Mouse (Mus musculus) intestine, postnatal 0 days (tissue): ENCODE results near the gene Wdr78. TPM values are rescaled to one million over a fixed set of nuclear protein-coding genes. Genes with fewer than 3 reads are reported as not detected.

Experiments used
- ATAC-seq: fragments of 200-750 bp; cut with Nextera tagmentation; 2 replicates; pipeline ENCODE4 v1.8.0; 2017; ENCODE audit warnings: mild to moderate bottlenecking, moderate TSS enrichment, moderate library complexity
- H3K27ac ChIP-seq: fragments of 300-500 bp; sonication (generic); 2 replicates; pipeline ENCODE4 v1.5.1; 2014; ENCODE audit warnings: mild to moderate bottlenecking, low read depth, low read length, moderate library complexity
- H3K27me3 ChIP-seq: fragments of 300-500 bp; sonication (generic); replicated peaks from 2 replicates; pipeline ENCODE4 v1.6.1; 2014; ENCODE audit warnings: low read length, mixed read lengths; ENCODE audit not compliant: control insufficient read depth, insufficient read depth
- H3K36me3 ChIP-seq: fragments of 300-500 bp; sonication (generic); 2 replicates; pipeline ENCODE4 v1.6.1; 2014; ENCODE audit warnings: mild to moderate bottlenecking, moderate library complexity; ENCODE audit not compliant: control insufficient read depth, insufficient read depth
- H3K4me1 ChIP-seq: fragments of 300-500 bp; sonication (generic); replicated peaks from 2 replicates; pipeline ENCODE4 v1.6.1; 2014; ENCODE audit warnings: antibody characterized with exemption, low read length, mixed read lengths; ENCODE audit not compliant: control insufficient read depth, insufficient read depth
- H3K4me2 ChIP-seq: fragments of 300-500 bp; sonication (generic); replicated peaks from 2 replicates; pipeline ENCODE4 v1.6.1; 2014; ENCODE audit warnings: low read depth, mild to moderate bottlenecking, moderate library complexity
- H3K4me3 ChIP-seq: fragments of 300-500 bp; sonication (generic); 2 replicates; pipeline ENCODE4 v1.5.1; 2014; ENCODE audit warnings: low read depth, low read length
- H3K9ac ChIP-seq: fragments of 300-500 bp; sonication (generic); 2 replicates; pipeline ENCODE4 v1.6.1; 2014; ENCODE audit warnings: mild to moderate bottlenecking, low read depth, low read length
- H3K9me3 ChIP-seq: fragments of 300-500 bp; sonication (generic); 2 replicates; pipeline ENCODE4 v1.6.1; 2016; ENCODE audit warnings: mixed run types; ENCODE audit not compliant: control insufficient read depth
- CTCF ChIP-seq: sonication (generic); IDR thresholded peaks from 2 replicates; pipeline ENCODE4 v1.5.1; 2016; ENCODE audit warnings: low read depth, mild to moderate bottlenecking, control low read depth, antibody characterized with exemption, moderate library complexity
- WGBS: fragments of 180-500 bp; shearing (Covaris S2); extraction: QIAGEN DNeasy Blood & Tissue Kit; methylation state at CpG from one replicate; pipeline ENCODE4 v1.1.7; 2014; 5-methylcytosine and 5-hydroxymethylcytosine counted together
- polyA plus RNA-seq: library from polyadenylated mRNA; unstranded; fragments of >200 nt; fragmentation: Nextera tagmentation; extraction: Ambion mirVana; gene quantifications from 2 replicates; pipeline ENCODE4 v1.2.1, GENCODE M21; 2015

Wdr78 gene
- polyA plus RNA-seq, 1 experiment from 2014 or later = 0.37 TPM

DNA sequence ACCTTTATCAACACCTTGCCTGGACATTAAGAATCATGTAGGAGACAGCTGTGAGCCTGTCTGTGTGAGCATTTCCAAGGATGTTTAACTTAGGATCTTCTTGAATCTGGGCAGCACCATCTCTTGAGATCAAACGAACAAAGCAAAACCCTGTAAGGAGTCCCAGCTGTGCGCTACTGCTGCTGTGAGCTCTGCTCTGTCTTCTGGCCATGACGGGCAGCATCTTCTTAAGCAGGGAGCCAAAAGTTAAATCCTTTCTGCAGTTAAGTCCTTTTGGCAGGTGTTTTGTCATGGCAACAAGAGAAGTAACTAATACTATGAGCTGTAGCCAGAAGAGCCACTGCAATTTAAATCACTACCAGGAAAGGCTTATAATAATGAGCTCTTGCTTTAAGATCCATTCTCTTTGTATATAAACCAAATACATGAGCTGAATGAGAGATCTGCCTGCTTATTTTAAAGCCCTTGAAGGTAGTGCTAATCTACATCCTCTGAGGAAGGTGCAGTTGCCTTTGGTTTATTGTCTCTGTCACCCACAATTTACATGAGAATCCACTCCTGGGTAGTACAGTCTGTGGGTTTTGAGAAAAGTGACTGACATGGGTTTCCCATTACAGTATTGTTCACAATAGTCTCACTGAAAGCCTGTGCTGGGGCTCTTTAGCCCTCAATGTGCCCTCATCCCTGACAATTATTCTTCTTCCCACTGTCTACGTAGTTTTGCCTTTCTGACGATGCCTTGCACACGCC, 46.3 kb downstream of the Wdr78 start:
- Histone ChIP-seq H3K9ac (no peak overlapping the region), H3K4me2 (no peak overlapping the region), H3K4me1 (no peaks in the 10 kb centered on the region), H3K27me3 (no peaks in the 10 kb centered on the region), H3K9me3 (no peaks in the 10 kb centered on the region), H3K27ac (no peak overlapping the region), H3K36me3 (no peaks in the 10 kb centered on the region), H3K4me3 (no peak overlapping the region)
- ATAC-seq = no peak
- TF ChIP-seq CTCF = no peak
- WGBS = 72% methylated on average over 6 of the region's 6 CpGs

DNA sequence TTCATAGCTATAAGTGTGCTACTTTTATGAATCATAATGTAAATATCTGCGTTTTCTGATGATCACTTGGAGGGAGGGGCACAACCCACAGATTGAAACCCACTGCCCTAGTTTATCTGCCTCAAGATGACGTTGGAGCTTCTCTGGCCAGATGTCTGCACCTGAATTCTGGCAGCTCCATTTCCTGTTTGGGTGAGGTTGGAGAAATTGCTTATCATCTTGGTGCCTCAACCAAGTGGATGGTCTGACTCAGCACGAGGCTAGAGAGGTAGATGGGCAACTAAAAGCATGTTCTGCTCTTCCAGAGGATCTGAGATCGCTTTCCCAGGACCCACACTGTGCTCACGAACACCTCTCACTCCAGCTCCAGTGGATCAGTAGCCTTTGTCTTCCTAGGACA, 49.4 kb downstream of the Wdr78 start:
- 53% methylated on average over 5 of the region's 5 CpGs for WGBS
- Histone ChIP-seq H3K4me1 (no peaks in the 10 kb centered on the region), H3K36me3 (no peaks in the 10 kb centered on the region), H3K4me3 (no peak overlapping the region), H3K27me3 (no peaks in the 10 kb centered on the region), H3K9me3 (no peaks in the 10 kb centered on the region), H3K4me2 (no peak overlapping the region), H3K27ac (no peak overlapping the region), H3K9ac (no peak overlapping the region)
- no peak for TF ChIP-seq CTCF
- no peak for ATAC-seq

DNA sequence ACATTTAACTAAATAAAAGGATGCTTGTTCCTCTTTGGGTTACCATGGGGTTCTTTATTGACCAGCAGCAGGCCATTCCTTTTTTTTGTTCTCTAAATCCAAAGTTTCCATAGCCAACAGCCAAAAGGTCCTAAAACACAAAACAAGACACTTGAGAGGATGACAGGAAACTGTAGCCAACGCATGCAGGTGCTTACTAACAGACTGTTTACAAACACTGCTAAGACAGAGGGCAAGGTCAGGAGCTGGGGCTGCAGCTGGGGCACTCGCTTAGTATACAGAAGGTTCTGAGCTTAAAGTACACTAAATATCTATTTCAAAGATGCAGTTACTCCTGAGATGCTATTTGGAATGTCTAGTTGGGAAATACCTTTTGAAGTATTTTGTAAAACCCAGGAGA, 49.9 kb downstream of the Wdr78 start:
- no peaks in the 10 kb centered on the region for H3K9me3 ChIP-seq
- no peak for TF ChIP-seq CTCF
- no peak overlapping the region for H3K9ac ChIP-seq
- no peak overlapping the region for H3K4me2 ChIP-seq
- no peaks in the 10 kb centered on the region for H3K36me3 ChIP-seq
- WGBS = 68% methylated on average over 2 of the region's 2 CpGs
- no peak overlapping the region for H3K27ac ChIP-seq
- no peaks in the 10 kb centered on the region for H3K27me3 ChIP-seq
- H3K4me1 ChIP-seq = no peaks in the 10 kb centered on the region
- H3K4me3 ChIP-seq = no peak overlapping the region
- ATAC-seq = no peak

DNA sequence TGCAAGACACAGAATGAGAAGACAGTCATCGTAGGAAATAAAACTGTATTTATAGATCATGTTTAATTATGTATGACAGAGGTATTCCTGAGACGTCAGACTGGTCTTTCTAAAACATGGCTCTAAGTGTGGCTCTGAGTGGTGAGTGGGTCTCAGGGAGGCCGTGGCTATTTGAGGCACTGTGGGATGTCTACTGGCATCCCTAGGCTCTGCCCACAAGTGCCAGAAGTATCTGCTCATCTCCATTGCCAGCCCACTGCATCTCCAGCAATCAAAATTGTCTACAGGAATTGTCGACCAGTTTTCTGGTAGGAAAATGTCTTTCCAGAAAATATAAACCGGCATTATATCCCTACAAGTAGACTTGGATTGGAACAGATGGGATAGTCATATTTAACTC, 57.4 kb downstream of the Wdr78 start:
- no peak for TF ChIP-seq CTCF
- H3K4me1 ChIP-seq = no peaks in the 10 kb centered on the region
- H3K4me3 ChIP-seq = no peak overlapping the region
- H3K27me3 ChIP-seq = no peaks in the 10 kb centered on the region
- no peak overlapping the region for H3K27ac ChIP-seq
- no peak overlapping the region for H3K4me2 ChIP-seq
- no peak overlapping the region for H3K9ac ChIP-seq
- no peak for ATAC-seq
- H3K9me3 ChIP-seq = no peaks in the 10 kb centered on the region
- WGBS = 86% methylated on average over 5 of the region's 5 CpGs
- H3K36me3 ChIP-seq = no peaks in the 10 kb centered on the region

DNA sequence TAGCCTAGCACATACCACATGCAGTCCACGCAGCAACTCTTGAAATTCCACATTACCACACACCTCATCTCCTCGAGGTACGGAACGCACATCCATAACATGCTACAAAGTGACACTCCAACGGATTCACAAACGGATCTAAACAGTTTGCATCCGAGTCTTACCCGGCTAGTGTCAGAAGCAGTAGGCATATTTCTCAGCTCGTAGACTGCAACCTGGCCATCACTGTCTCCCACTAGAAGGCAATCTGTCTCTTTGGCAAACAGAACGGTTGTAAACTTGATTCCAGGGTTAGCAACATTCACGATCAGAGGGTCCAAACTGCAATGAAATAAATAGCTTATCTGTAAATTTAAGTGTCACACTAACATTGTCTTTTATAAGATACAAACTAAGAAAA, 66.3 kb downstream of the Wdr78 start:
- no peak for TF ChIP-seq CTCF
- Histone ChIP-seq H3K4me2 (no peak overlapping the region), H3K9ac (no peak overlapping the region), H3K4me3 (no peak overlapping the region), H3K4me1 (no peaks in the 10 kb centered on the region), H3K36me3 (no peaks in the 10 kb centered on the region), H3K27me3 (no peaks in the 10 kb centered on the region), H3K27ac (no peak overlapping the region), H3K9me3 (no peaks in the 10 kb centered on the region)
- WGBS = 71% methylated on average over 11 of the region's 11 CpGs
- no peak for ATAC-seq

DNA sequence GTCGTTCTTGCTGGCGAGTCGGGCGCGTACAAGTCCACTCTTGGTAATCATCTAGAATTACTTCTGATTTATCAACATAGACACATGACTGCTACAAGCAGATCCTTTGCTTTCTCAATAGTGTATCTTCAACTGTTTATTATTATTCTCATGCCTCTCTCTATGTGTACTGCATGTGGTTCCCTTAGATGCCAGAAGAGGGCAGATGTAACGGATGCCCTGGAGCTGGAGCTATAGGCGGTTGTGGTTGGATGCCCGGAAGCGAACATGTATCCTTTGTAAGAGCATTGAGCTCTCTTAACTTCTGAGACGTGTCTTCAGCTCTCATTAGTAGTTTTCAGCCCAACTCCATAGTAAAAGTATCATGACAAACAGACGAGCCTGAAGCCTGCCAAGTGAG, 71.4 kb downstream of the Wdr78 start:
- no peaks in the 10 kb centered on the region for H3K4me1 ChIP-seq
- H3K9me3 ChIP-seq = no peaks in the 10 kb centered on the region
- no peak overlapping the region for H3K9ac ChIP-seq
- H3K4me3 ChIP-seq = no peak overlapping the region
- no peak overlapping the region for H3K4me2 ChIP-seq
- H3K27ac ChIP-seq = no peak overlapping the region
- ATAC-seq = no peak
- H3K36me3 ChIP-seq = no peaks in the 10 kb centered on the region
- TF ChIP-seq CTCF = peak; percentile 48
- H3K27me3 ChIP-seq = no peaks in the 10 kb centered on the region
- WGBS = 92% methylated on average over 11 of the region's 11 CpGs

DNA sequence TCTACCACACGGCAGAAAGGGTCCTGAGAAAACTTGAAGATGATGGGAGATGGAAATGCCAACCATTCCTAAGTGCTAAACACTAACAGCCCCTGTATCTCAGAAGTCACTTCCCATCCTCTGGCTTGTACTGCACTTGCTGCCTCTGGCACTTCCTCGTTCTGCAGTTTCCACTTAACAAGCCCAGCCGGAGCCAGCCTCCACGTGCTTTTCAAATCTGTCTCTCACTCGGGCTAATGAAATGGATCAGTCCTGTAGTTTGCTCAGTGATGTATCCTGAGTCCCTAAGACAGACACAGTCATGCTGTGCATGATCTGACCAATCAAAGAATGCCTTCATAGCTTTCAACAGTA, 74.5 kb downstream of the Wdr78 start:
- 65% methylated on average over 5 of the region's 5 CpGs for WGBS
- no peaks in the 10 kb centered on the region for H3K4me1 ChIP-seq
- no peaks in the 10 kb centered on the region for H3K27me3 ChIP-seq

More for the DNA sequence above, 74.5 kb downstream of the Wdr78 start:
- Histone ChIP-seq H3K9me3 (no peaks in the 10 kb centered on the region), H3K27ac (no peak overlapping the region), H3K4me2 (no peak overlapping the region), H3K9ac (no peak overlapping the region), H3K4me3 (no peak overlapping the region), H3K36me3 (no peaks in the 10 kb centered on the region)
- no peak for TF ChIP-seq CTCF
- ATAC-seq = no peak
